Mouse (Mus musculus) c-Kit-positive CD71-positive TER-119-positive erythroid progenitor cells, embryonic 14.5 days (primary cell): ENCODE results near the gene Hectd3.

Source experiments
- DNase-seq: peaks from one replicate; pipeline ENCODE4 v3.0.0-alpha.2; 2013; ENCODE audit warnings: low spot score

The Hectd3 gene

DNA sequence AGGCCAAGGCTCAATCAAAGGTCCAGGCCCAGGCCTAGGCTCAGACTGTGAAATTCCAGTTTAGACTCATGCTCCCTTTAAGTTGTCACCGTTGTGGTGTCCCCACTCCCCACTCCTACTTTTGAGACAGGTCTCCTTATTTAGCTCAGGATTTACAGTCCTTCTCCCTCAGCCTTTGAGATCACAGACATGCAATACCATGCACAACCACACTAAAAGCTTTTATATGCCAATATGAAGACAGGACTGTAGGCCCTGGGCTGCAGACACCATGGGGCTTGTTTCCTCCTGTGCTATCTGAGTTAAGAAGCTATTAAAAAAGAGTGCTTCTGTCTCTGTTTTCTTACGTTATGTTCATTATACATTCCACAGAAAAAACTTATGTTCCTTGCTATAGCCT is 22.6 kb downstream of the Hectd3 start:
- no peak for DNase-seq

DNA sequence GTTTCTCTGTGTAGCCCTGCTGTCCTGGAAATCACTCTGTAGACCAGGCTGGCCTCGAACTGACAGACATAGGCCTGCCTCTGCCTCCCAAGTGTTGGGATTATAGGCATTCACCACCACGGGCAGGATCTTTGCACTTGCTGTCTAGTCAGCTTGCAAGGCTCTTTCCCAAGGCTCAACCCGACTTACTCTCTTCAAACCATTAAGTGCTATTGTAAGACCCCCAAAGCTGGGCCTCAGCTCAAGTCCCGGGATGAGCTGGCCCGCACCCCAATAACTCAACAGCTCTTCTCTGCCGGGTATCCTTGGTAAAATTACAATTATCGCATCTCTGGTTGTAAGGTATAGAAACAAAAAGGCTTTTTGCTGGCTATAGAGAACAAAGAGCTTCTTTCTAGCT is 23.2 kb downstream of the Hectd3 start:
- no peak for DNase-seq

DNA sequence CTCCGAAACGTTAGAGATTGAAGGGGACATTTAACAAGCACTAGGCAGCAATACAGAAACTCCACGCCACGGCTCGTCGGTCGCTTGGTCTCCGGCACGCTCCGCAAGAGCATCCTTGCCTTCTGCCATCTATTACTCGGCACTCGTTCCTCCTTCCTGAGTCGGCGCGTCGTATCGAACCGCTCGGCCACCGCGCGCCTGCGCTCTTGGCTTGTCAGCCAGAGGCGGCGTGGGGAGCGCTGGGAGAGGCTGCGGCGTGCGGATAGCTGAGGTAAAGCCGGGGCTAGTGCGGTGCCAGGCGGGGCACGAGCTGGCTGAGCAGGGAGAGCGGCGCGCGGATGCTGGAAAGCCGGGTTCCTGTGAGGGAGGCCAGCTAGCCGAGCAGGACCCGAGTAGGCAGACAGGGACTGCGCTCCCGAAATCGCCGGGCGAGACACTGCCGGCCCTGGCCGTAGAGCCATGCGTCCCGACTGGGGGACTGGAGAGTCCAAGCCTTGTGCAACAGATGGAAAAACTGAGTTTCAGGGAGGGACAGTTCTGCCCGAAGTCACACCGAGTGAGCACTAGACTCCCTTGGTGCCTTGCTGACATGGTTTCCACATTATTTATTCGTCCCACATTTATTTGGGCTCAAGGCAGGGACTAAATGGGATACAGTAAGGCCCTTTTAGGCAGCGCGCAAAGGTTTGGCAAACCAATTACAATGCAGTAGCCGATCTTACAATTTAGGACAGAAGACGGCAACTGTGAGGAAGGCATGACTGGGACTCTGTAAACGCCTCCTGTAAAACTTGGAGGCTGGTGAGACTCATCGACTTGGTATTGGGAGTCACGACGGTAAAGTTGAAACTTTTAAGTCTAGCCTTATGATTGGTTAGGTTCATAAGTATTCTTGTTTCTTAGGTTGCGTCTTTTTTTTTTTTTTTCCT is 24.4 kb downstream of the Hectd3 start, which contains the start of gene Eif2b3:
TSS of gene Eif2b3 (plus strand) at position 197 of the 929 bp plus-strand sequence.
- DNase-seq: peak; percentile 93

DNA sequence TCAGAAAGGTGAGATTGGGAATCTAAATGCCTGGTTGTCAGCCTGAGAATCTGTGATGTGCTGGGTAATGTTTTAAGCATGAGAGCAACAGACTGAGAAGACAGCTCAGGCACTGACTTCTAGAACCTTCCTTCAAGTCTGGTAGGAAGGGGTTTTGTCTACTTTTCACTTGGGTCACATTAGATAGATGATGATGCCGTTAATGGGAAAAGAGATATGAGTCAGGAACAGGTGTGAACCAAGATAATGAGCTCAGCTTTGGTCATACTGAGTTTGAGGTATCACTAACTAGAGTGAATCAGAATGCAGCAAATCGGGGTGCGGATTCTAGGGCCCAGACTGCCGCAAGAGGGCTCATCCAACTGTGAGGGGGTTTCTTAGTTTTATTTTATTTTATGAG is 28.4 kb downstream of the Hectd3 start:
- peak; percentile 34 for DNase-seq

DNA sequence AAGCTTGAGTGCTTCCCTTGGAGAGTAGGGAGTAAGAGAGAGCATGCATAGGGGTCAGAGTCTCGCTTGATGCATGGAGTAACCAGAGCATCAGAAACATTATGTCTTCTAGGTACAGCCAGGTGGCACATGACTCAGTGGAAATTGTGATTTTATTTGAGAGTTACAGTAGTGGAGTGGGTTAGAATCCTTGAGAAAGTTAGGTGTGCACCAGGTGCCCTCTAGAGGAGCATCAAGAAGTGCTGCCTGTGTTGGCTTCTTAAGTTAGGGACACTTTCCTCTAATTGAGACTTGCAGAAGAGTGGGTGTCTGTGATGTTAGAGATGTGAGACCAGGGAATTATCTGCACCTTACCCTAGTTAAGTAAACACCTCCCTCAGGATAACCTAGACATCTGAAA is 36.0 kb downstream of the Hectd3 start:
- DNase-seq: no peak

DNA sequence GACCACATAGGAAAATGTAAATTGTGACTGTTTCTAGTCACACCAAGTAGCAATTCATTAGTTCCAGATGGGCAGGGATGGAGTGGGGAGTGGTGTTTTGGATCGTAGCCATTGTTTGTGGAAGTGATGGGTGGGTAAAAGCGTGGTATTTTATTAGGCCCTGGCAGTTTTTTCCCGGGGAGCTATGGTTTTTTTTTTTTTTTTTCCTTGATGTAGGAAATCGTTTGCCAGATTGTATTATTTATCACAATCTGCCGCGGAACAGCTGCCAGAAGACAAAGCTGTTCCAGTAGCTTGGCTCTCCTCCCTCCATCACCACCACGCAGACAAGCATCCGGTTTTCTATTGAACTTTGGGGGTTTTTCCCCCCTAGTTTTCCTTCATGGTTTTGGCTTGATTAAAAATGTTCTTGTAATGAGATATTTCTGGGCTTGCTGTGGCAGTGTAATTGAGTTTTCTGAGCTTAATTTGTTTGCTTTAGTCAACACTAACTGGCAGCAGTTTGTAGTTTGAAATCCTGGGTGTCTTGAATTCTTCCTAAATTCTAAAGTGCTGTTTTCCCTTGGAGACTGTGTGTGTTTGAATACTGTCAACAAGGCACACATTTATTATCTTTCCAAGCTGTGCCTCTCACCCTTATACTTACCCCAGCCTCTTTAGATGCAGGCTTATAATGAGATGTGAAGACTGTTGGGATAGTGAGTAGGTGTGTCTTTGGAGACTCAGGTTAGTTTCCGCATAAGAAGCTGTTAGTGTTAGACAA is 45.0 kb downstream of the Hectd3 start:
- no peak for DNase-seq

DNA sequence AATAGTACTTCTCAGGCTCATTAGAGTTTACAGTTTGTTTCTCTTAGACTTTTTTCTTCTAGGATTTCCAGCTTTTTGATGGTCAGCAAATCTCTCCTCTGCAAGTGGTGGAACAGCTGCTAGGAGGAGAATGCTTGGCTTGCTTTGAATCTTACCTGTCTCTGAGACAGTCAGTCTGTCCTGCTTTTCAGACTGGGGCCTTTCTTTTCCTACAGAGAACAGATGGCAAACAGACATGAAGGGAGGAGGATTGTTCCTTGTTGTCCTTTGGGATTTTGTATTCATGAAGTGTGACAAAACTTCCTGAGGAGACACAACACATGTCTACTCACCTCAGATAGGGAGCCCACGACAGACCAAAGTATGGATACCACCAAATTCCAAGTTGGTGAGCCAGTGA is 45.7 kb downstream of the Hectd3 start:
- no peak for DNase-seq

DNA sequence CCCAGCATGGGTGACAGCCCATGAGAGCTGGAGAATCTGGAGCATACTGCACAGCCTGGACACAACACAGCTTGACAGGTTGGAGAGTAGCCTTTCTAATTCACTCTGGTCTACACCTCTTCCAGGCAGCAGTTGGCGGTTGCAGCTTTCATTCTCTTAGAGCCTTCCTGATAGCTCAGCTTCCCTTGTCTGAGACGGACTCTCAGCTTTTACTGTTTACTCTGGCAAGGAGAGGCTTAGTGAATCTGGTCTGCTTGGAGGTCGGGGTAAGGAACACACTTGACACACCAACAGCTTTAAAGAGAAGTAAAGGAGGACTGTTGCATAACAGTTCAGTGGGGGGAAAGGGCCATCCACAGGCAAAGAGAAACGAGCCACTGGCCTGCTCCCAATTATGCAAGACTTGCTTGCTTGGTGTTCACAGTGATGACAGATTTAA is 46.2 kb downstream of the Hectd3 start:
- DNase-seq: no peak

DNA sequence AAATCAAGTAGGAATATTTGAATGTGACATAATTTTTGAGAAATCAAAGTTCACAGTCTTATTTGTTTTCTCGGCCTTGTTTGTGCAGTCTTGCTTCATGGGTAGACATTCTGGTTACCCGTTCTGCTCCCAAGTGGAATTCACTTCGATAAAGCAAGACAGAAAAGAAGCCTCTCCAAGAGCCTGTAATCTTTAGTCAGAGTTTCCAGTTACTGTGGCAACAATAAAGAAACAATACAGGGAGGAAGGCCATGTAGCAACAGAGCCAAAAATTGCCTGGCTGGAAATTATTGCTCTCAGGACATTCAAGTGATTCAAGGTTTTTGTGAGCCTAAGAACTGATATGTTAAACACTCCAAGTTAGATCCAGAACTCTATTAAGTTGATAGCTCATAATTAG is 53.7 kb downstream of the Hectd3 start:
- no peak for DNase-seq

DNA sequence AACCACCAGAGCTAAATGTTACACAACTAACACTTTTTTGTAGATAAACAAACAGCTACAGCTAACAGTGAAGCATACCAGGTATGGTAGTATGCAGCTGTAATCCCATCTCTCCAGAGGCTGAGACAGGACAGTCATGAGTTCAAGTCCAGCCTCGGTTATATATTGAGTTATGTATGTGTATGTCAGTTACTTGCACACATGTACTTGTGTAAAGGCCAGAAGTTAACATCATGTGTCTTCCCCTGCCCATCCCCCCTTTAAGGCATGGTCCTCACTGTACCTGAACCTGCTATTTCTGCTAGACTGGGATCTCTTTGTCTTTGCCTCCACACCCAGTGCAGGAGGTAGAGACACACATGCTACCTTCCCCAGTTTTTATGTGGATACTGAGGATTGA is 54.4 kb downstream of the Hectd3 start:
- no peak for DNase-seq

DNA sequence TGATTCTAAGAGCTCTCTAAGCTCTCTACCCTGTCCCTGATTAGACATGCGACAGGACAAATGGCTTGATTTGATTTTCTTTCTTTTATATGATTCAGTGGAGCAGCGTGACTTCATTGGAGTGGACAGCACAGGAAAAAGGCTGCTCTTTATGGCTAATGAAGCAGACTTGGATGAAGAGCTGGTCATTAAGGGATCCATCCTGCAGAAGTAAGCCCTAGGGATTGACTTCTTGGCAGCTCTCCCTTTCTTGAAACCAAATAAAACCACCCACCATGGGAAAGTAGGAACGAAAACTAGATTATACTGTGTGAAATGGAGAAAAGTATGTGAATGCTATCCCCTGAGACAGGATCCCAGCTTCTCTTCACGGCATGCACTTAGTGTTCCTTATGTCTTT is 57.5 kb downstream of the Hectd3 start:
- DNase-seq: no peak

DNA sequence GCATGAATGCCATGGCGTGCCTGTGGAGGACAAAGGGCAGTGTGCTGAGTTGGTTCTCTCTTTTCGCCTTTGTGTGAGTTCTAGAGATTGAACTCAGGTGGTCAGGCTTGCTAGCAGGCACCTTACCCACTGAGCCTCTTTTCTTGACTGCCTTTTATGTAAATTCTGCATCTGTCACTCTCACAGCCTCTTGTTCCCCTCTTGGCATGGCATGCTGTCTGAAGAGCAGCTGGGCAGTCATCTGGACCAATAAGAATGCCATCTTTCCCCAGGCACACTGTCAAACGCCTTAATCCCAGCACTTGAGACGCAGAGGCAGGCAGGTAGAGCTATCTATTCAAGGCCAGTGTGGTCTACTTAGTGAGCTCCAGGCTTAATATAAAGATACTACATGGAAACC is 58.8 kb downstream of the Hectd3 start:
- no peak for DNase-seq
